Mouse (Mus musculus) common myeloid progenitor, adult 5-6 weeks (primary cell): ENCODE results near the gene AI413582. TPM values are rescaled to one million over a fixed set of nuclear protein-coding genes. Genes with fewer than 3 reads are reported as not detected.

Source experiments
- ATAC-seq: replicated peaks from 2 replicates; pipeline ENCODE4 v1.8.0; 2016; ENCODE audit warnings: low read depth, mild to moderate bottlenecking, moderate TSS enrichment, inconsistent platforms; ENCODE audit not compliant: poor library complexity, severe bottlenecking
- total RNA-seq: library from RNA; stranded (forward); fragments of 200-1000, 187-1606 nt; gene quantifications from 2 replicates; pipeline ENCODE4 v1.2.3, GENCODE M21; 2017

Gene AI413582
- total RNA-seq, result 19.0 and 22.6 TPM in 2 replicates

GRCm38 (mm10) chr17:27565163-27565941, at the start of gene AI413582:
Gene AI413582 (minus strand): TSS chr17:27565756.
- peak; percentile 74 for ATAC-seq

DNA sequence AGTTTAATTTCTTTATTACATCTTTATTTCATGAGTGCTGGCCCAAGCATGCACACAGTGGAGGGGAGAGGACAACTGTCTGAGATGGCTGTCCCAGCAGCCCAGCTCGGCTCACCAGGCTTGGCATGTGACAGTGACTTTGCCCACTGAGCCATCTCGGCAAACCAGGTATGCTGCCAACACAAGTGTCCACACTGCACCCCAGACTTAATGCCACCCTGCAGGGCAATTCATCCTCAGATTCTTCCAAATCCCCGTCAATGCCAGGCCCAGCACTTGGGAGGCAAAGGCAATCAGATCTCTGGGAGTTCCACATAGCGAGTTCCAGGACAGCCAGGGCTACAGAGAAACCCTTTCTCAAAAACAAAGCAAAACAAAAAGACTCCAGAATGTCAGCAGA, 47.5 kb upstream of the AI413582 start:
- no peak for ATAC-seq

GRCm38 (mm10) chr17:27611994-27612393, 46.4 kb upstream of the AI413582 start:
- ATAC-seq, result 0 out of 2 replicates have a peak, but pooled peaks have one; percentile 23

DNA sequence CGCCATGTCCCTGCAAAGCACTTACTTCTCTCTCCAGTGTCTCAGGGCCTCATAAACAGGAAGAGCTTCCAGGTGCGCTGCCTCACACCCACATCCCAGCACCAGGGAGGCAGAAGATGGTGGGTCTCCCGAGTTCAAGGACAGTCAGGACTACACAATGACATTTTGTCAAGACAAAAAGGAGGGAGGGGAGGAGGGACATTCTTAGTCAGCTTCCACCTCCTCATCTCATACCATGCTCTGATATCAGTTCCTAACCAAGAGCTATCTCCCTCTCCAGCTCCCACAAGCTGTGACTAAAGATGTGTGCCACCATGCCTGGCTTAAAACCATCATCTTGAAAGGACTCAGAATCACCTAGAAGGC, 45.9 kb upstream of the AI413582 start:
- ATAC-seq, result no peak

DNA sequence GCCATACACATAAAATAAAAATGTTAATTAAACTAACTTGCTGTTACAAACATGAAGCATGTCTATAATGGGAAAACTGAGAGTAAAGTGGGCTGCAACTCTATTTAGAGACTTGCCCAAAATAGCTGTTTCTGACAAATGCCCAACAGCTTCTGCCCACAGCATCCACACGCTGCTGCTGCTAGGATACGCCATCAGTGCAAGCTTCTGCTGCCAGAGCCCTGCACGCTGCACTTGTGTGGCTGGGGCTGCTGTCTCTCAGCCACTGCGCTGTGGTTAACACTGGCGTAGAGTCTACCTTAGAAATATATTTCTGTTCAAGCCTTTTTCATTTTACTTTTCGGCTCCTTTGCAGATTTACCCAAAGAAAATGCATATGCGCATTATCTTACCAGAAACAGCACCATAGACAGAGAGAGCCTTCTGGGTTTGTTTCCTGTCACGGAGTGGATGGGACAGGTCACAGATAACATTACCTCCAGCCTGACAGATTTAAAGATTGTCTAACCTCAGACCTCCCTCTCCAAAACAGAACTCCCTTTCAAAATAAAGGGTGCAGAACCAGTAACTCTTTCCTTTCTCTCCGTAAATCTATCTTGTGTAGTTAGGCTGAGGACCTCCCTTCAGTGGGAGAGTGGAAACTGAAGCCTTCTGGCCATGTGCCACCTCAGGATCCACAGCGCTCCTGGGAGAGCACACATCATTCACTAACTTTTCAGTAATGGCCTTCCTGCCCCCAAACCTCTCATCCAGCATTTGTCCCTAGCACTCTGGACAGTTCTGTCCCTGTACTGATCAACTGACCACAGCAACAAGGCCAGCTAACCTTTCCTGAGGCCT, 45.3 kb upstream of the AI413582 start:
- ATAC-seq, result peak; percentile 62

DNA sequence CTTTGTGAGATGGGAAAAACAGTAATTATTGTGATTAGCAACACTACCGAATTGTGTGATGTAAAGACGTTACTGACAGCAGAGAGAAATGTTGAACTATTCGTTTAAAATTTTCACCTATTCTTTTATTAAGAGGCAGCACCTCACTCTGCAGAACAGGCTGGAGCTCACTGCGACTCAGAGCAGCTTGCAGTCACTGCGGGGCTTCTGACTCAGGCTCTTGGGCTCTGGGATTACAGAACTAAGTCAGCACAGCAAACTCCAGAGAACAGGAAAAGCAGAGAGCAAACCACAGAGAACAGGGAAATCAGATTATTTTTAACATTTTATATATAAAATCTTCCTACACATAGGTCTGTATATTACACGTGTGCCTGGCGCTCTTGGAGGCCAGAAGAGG, 44.0 kb upstream of the AI413582 start:
- ATAC-seq, result no peak

DNA sequence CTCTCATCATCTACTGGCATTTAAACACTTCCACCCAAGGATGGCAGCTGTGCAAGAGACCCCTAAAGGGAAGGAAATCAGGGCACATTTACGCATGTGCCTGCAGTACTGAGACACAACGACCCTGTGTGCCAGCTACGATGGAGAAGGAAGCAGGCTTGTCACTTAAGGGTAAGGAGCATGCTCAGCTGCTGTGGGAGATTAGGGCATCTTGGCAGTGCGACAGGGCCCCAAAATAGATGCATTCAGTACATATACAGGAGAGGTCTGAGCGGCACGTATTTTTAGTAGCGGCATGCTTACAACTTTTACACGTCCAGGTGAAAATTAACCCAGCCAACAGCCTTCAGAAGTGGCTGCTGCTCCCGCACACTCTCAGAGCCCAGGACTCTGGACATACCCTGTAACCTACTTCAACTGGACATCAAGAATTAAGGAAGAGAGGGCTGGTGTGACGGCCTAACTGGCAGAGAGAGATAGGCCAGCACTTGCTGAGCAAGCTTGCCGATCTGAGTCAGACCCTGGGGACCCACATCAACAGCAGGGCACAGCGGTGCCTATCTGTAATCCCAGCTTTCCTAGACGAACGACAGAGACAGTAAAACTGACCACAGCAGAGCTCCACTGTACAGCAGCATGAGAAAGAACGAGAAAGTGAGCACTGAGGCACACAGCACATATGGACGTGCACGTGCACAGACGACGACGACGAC, 38.1 kb upstream of the AI413582 start:
- peak; percentile 79 for ATAC-seq

DNA sequence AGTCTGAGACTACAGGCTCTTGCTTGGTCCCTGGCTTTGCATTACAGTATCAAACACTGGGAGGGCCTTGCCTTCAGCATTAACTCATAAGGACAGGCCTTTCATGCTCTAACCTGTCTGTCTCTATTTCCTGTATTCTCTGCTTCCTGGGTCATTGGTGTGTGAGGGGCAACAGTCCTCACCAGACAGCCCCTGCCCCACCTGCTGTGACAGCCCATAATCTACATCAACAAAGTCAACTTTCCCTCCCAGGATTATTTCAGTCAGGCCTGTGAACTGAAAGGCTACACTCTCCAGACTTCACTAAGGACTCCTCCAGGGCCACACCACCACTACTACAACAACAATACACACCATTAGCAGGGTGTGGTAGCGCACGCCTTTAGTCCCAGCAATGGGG, 37.5 kb upstream of the AI413582 start:
- no peak for ATAC-seq

DNA sequence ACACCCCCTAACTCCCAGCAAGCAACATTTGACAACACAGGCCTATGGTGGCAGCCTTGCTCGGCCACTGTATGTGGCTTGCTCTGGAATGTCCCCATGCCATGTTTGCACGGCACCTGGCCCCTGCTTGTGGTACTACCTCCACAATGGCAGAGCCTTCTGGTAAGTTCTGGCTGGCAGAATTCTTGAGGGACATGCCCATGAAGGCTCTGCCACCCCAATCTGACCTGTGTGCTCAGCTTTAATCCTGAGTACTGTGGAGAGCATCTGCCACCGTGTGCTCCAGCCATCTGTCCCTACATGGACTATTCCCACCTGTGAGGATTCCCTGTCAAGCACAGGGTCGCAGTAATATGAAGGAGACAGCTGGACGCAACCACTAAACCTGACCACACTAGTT, 35.3 kb upstream of the AI413582 start:
- no peak for ATAC-seq

- ATAC-seq, result no peak
Observed at GRCm38 (mm10) chr17:27600286-27600685, 34.7 kb upstream of the AI413582 start.

GRCm38 (mm10) chr17:27596376-27597190, 31.0 kb upstream of the AI413582 start:
- no peak for ATAC-seq

GRCm38 (mm10) chr17:27595659-27596375, 30.3 kb upstream of the AI413582 start:
- no peak for ATAC-seq

DNA sequence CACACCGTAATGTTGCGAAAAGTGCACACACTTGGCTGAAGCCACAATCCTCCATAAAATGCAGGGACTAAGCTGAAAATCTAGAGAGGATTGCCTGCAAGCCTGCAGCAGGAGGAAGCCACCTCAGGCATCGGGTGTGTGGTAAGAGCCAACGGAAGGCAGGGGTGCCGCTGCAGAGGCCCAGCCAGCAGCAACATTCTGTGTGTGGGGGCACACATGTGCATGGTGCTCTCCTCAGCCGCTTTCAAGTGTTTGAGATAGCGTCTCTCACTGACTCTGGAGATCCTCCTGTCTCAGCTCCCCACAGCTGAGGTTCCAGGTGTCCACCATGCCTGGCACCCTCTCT, 27.0 kb upstream of the AI413582 start:
- no peak for ATAC-seq

DNA sequence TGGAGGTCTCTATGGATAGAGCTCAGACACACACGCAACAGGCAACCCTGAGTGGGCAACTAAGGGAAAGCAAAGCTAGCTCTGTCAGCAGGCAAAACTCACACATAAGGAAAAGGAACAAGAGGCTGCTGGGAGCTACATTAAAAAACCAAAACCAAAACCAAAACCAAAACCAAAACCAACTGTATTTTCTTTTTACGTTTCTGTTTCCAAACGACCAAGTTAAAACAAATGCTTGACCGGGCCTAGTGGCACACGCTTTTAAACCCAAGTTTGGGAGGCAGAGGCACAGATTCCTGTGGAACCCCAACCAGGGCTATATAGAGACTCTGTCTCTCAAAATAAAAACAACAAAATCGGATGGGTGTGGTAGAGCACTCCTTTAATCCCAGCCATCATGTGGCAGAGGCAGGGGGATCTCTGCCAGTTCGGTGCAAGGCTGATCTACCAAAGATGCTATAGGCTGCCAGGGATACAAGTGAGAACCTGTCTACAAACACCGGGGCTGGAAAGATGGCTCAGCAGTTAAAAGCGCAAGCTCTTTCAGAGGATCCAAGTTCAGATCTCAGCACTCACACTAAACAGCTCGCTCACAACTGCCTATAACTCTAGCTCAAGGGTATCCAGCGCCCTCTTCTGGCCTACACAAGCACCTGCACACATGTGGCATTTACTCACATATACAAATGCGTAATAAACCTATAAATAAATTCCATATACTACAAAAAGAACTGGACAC, 26.4 kb upstream of the AI413582 start:
- no peak for ATAC-seq

DNA sequence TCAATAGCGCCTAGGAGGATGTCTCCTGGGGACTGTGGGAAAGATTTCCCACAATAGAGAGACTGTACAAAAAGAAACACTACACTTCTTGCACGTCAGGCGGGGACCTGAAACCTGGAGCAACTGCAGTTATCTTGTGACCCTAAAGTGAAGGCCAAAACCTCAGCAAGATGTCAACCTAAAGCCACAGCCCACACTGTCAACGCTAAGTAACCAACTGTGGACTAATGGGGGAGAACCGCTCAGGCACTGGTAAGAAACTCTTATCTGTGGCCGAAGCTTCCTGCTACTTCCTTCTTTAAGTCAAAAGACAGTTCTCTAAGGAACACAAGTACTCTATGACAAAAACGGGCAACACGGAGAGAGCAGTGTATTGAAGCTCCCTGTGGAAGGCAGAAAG, 22.7 kb upstream of the AI413582 start:
- peak; percentile 86 for ATAC-seq

DNA sequence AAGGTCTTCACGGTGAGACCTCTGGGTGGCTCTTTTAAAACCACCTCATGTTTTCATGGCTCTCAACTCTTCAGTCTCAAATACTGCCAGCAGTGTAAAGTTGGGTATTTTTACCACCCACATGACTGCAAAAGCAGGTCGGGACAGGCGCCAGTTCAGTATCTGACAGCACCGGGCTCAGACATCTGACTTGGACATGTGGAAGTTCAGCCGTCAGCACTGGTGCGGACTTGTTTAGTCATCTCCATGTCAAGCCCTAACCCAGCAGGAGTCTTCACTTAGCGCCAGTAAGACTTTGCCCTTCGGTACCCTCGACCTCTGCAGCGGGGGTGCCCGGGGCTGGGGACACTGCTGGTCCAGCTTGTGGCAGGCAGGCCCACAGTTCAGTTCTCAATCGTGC, 21.7 kb upstream of the AI413582 start:
- no peak for ATAC-seq

GRCm38 (mm10) chr17:27586661-27587060, 21.1 kb upstream of the AI413582 start:
- ATAC-seq, result no peak

GRCm38 (mm10) chr17:27583185-27583894, 17.8 kb upstream of the AI413582 start:
- ATAC-seq, result 0 out of 2 replicates have a peak, but pooled peaks have one; percentile 38
